Mouse (Mus musculus): ENCODE data around the gene Hspa5.
"Not testable (repeated sequence)": the region's sequence is repeated elsewhere in the genome, so short reads cannot be mapped to it uniquely, and the experiment has no call there.

Gene Hspa5

GRCm38 (mm10) chr2:34771368-34772226 is at the start of gene Hspa5:
Gene Hspa5, plus strand, starts transcription at chr2:34771970.
- peak; percentile 100 for DNase-seq (ENCODE audit: low read depth, low spot score)

- DNase-seq (ENCODE audit: low read depth, low spot score) = no peak
Observed at GRCm38 (mm10) chr2:34725269-34725668, 46.5 kb upstream of the Hspa5 start.

GRCm38 (mm10) chr2:34727045-34727728 is 44.6 kb upstream of the Hspa5 start:
- no peak for DNase-seq (ENCODE audit: low read depth, low spot score)

GRCm38 (mm10) chr2:34736626-34737025 is 35.1 kb upstream of the Hspa5 start:
- DNase-seq (ENCODE audit: low read depth, low spot score) = no peak

- no peak for DNase-seq (ENCODE audit: low read depth, low spot score)
Observed at GRCm38 (mm10) chr2:34737911-34738310, 33.9 kb upstream of the Hspa5 start.

GRCm38 (mm10) chr2:34739684-34740391 is 31.9 kb upstream of the Hspa5 start:
- no peak for DNase-seq (ENCODE audit: low read depth, low spot score)

- no peak for DNase-seq (ENCODE audit: low read depth, low spot score)
Observed at GRCm38 (mm10) chr2:34741390-34742159, 30.2 kb upstream of the Hspa5 start.

GRCm38 (mm10) chr2:34742675-34743074 is 29.1 kb upstream of the Hspa5 start:
- DNase-seq (ENCODE audit: low read depth, low spot score) = no peak

GRCm38 (mm10) chr2:34744476-34744875 is 27.3 kb upstream of the Hspa5 start:
- DNase-seq (ENCODE audit: low read depth, low spot score) = no peak

GRCm38 (mm10) chr2:34745673-34746072 is 26.1 kb upstream of the Hspa5 start:
- DNase-seq (ENCODE audit: low read depth, low spot score) = no peak

GRCm38 (mm10) chr2:34748479-34748878 is 23.3 kb upstream of the Hspa5 start:
- no peak for DNase-seq (ENCODE audit: low read depth, low spot score)

- DNase-seq (ENCODE audit: low read depth, low spot score) = no peak
Observed at GRCm38 (mm10) chr2:34750245-34750644, 21.5 kb upstream of the Hspa5 start.

- DNase-seq (ENCODE audit: low read depth, low spot score) = peak; percentile 78
Observed at GRCm38 (mm10) chr2:34753811-34754550, 17.8 kb upstream of the Hspa5 start.

- peak; percentile 33 for DNase-seq (ENCODE audit: low read depth, low spot score)
Observed at GRCm38 (mm10) chr2:34754551-34755358, 17.0 kb upstream of the Hspa5 start, which contains the start of gene Gapvd1. Gene Gapvd1, minus strand, starts transcription at chr2:34755232.

- no peak for DNase-seq (ENCODE audit: low read depth, low spot score)
Observed at GRCm38 (mm10) chr2:34757341-34757740, 14.4 kb upstream of the Hspa5 start.

GRCm38 (mm10) chr2:34761272-34761671 is 10.5 kb upstream of the Hspa5 start:
- DNase-seq (ENCODE audit: low read depth, low spot score) = not testable (repeated sequence)

- no peak for DNase-seq (ENCODE audit: low read depth, low spot score)
Observed at GRCm38 (mm10) chr2:34762174-34762573, 9.6 kb upstream of the Hspa5 start.

GRCm38 (mm10) chr2:34762872-34763271 is 8.9 kb upstream of the Hspa5 start:
- DNase-seq (ENCODE audit: low read depth, low spot score) = no peak

GRCm38 (mm10) chr2:34764801-34765200 is 7.0 kb upstream of the Hspa5 start:
- peak; percentile 38 for DNase-seq (ENCODE audit: low read depth, low spot score)

GRCm38 (mm10) chr2:34770049-34770448 is 1.7 kb upstream of the Hspa5 start:
- DNase-seq (ENCODE audit: low read depth, low spot score) = no peak

Measured in ES-CJ7 (cell line).